Mouse (Mus musculus) adrenal gland, postnatal 4 days (tissue): ENCODE measurements around the gene E030018B13Rik. TPM values are rescaled to one million over a fixed set of nuclear protein-coding genes. Genes with fewer than 3 reads are reported as not detected.

Experiments
- DNase-seq, 2 experiments: peaks; one replicate each; pipeline ENCODE4 v3.0.0; 2021 to 2022; ENCODE audit warnings: low spot score in 2 of 2, mixed read lengths in 2 of 2
- total RNA-seq, 2 experiments: library from RNA; stranded (reverse); gene quantifications; 2 replicates each; pipeline ENCODE4 v1.2.3; 2021

The E030018B13Rik gene
- total RNA-seq, 2 experiments from 2014 or later: not detected

- peak; percentile 65 to 66 for DNase-seq
Observed at GRCm38 (mm10) chr7:63937236-63938065, 20.8 kb downstream of the E030018B13Rik start.

DNA sequence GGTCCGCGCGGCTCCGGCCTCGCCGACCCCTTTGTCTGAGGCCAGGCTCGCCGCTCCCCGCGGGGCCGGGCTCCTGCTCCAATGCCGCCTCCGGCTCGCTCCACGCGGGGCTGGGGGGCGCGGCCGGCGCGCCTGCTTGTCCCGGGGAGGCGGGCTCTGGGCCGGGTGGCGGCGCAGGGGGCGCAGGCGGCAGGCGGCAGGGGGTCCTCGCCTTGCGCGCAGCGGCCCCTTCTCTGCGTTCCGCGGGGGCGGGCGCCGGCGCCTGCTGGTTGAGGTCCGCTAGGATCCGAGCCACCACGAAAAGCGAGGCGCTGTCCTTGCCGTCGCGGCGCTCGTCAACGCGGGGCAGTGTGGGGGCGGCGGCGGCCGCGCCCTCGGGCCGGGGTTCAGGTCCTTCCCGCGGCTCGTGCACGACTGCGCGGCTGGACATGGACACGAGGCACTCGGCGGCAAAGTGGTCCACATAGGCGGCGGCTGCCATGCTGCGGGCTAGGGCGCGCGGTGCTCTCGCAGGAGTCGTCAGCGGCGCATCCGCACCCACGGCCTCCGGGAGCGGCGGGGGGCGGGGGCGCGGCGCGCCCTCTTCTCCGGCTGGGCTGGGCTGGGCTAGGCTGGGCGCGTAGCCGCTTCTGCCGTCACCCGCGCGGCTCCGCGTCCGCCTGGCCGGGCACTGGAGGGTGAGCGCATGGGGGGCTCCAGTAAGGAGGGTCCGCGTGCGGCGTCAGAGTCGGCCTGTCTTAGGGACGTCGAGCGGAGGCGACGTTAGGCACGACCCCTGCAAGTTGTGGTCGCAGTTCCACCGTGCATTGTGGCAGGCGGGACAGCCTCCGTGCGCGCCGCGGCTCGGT is 21.6 kb downstream of the E030018B13Rik start:
- no peak for DNase-seq

- peak; percentile 92 to 95 for DNase-seq
Observed at GRCm38 (mm10) chr7:63938914-63939396, 22.3 kb downstream of the E030018B13Rik start, which contains the start of gene Klf13. Klf13 (minus strand) TSS chr7:63938915.

DNA sequence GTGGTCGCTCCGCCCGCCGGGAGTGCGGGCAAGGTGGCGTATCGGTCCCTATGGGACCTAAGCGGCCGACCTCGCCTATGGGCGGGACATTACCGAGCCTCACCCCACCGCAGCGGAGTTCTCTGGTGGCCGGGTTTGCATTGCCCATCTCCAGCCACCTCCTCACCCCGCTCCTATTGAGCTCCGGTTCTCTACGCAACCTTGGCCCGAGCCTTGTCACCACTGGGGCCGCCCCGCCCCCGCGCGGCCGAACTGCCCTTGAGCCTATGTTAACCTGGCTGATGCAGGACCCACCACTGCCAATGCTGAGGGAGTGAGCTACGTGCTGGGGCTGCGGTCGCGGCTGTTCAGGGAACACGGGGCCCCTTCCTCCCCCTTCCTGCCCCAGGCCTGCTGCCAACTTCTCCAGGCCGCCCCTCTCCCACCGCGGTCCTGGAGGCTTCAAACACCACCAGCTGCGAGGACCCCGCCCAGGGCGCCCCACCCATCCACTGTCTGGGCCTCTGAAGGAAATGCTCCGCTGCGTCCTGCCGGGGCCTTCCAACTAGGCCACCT is 22.8 kb downstream of the E030018B13Rik start:
- DNase-seq: peak; percentile 47 to 71

GRCm38 (mm10) chr7:63940321-63940720 is 23.7 kb downstream of the E030018B13Rik start:
- DNase-seq: no peak

GRCm38 (mm10) chr7:63941050-63941449 is 24.4 kb downstream of the E030018B13Rik start:
- no peak for DNase-seq

- DNase-seq: no peak
Observed at GRCm38 (mm10) chr7:63941501-63941900, 24.8 kb downstream of the E030018B13Rik start.

GRCm38 (mm10) chr7:63943946-63944345 is 27.3 kb downstream of the E030018B13Rik start:
- DNase-seq: no peak

DNA sequence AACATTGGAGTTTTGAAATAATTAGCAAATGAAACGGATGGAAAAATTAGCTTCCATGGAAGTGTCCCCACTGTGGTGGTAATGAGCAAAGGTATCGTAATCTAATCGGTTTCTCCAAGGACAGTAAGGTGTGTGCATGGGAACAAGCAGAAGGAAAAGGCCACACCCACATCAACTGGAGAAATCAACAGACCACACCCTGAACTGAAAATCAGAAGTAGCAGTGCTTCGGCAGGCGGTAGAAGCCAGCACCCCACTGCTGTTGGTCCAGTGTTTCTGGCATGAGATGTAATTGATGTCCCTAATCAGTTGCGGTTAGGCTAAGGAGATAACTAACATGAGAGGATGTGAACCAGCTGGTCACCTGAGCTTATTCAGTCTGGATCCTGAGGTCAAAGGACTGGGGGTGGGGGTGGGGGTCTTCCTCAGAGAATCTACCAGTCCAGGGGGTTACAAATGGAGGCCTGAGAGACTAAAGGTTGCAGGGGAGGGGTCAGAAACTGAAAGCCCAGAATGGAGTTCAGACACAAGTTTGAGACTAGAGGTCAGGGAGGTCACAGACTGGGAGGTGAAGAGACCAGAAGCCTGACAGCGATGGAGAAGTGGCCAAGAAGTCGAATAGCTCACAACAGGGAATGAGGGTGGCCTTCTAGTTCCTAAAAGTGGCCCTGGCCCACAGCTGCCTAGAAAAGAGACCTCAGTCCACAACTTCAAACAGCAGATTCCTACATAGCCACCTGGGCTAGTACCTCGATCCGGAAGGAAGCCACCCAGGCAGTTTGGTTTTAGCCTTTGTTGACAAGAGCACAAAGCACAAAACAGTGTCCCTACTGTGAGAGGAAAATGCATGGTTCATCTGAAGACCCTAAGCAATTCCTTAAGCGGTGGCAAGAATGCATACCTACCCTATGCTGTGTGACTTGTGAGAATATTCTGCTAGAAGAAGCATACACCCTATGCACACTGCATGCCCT is 31.1 kb downstream of the E030018B13Rik start:
- no peak for DNase-seq

DNA sequence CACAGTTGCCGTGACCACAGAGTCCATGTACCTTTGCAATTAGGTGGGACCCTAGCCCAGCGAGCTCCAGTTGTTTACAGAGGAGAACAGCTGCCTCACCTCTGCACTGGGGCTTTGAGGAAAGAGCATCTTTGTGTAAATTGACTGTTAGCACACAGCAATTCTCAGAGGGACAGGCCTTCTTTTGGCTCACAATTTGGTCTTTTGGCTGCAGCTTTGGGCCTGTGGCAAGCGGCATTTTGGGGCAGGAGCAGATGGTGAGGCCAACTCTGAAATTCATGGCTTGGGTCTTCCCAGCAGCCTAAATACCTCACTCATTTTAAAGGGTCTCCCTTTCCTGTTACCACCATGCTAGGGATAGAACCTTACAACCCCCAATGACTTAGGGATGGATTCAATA is 32.5 kb downstream of the E030018B13Rik start:
- no peak for DNase-seq

- DNase-seq: peak in 1 of 2 experiments; percentile 57
Observed at GRCm38 (mm10) chr7:63950931-63951607, 34.4 kb downstream of the E030018B13Rik start.

DNA sequence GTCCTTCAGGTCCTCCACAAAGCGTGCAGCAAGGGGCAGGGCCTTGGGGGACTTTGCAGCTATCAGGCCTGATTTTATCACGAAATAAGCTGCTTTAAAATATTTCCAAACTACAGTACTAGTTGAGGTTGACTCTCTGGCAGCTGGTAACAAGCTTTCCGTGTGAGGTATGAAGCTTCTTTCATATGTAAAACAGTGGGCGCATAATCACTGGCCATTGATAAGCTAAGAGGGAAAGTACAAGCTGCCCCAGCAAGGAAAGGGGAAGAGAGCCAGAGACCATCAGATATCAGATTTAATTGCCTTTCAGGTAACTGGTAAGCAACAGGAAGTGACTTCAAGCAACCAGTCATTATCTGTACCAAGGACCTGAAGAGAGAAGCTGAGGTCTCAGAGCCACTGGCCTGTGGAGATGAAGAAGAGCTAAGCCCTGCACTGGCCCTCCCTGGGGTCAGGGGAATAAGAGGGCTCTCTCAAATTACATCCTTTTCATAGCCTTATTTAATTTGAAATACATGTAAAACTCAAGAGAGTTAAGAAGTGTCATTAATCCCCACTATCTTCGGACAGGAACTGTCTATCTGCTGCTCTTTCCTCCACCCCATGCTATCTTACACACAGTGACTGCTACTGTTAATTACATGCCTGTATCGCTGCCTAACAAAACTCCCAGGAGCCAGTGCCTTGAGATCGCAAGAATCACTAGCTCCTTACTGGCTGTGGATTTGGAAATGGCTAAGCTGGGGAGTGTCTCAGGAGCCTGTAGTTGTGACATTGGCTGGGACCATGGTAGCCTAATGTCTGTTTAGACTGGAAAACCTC is 35.6 kb downstream of the E030018B13Rik start:
- DNase-seq: no peak

DNA sequence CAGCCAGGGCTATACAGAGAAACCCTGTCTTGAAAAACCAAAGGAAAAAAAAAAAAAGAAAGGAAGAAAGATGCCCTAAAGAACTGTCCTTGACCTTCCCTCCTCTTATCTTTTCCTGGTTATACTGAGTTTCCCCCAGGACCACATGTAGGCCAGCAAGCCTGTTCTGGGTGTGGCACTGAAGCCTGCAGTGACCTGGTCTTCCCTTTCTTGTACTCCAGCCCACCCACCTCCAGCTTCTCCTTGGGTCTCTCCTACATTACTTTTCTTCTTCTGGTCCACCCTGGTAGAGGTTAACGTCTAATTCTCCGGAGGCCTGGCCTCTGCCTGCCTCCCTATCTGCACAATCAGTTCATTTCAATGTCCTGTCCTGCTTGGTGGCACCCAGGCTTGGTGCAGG is 38.8 kb downstream of the E030018B13Rik start:
- no peak for DNase-seq

- no peak for DNase-seq
Observed at GRCm38 (mm10) chr7:63956138-63956823, 39.6 kb downstream of the E030018B13Rik start.

- no peak for DNase-seq
Observed at GRCm38 (mm10) chr7:63956981-63957713, 40.5 kb downstream of the E030018B13Rik start.

GRCm38 (mm10) chr7:63957872-63958640 is 41.4 kb downstream of the E030018B13Rik start:
- no peak for DNase-seq

DNA sequence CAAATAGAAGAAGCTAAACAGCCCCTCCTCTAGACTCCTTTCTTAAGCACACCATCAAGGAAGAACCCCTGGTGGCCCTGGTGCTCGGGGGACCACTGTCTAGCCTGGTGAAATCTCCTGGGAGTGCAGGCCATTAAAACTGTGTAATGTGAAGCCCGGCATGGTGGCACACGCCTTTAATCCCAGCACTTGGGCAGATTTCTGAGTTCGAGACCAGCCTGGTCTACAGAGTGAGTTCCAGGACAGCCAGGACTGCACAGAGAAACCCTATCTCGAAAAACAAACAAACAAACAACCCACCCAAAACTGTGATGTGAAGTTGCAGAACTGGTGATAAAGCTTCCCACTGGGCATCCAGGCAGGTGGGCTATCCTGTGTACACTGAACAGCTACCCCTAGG is 47.0 kb downstream of the E030018B13Rik start:
- no peak for DNase-seq
